Mouse (Mus musculus) hindbrain, embryonic 12.5 days (tissue): ENCODE measurements around the gene Gm10160. TPM values are rescaled to one million over a fixed set of nuclear protein-coding genes. Genes with fewer than 3 reads are reported as not detected.

Experiments
- ATAC-seq: fragments of 200-750 bp; cut with Nextera tagmentation; 2 replicates; pipeline ENCODE4 v1.8.0; 2017; ENCODE audit warnings: moderate TSS enrichment; ENCODE audit not compliant: low FRiP score
- H3K27ac ChIP-seq: fragments of 300-500 bp; sonication (generic); 2 replicates; pipeline ENCODE4 v1.5.1; 2016; ENCODE audit warnings: mild to moderate bottlenecking
- H3K27me3 ChIP-seq: fragments of 300-500 bp; sonication (generic); 2 replicates; pipeline ENCODE4 v1.6.1; 2016; ENCODE audit warnings: mild to moderate bottlenecking
- H3K36me3 ChIP-seq: fragments of 300-500 bp; sonication (generic); 2 replicates; pipeline ENCODE4 v1.6.1; 2016; ENCODE audit warnings: mild to moderate bottlenecking
- H3K4me1 ChIP-seq: fragments of 300-500 bp; sonication (generic); 2 replicates; pipeline ENCODE4 v1.6.1; 2016
- H3K4me2 ChIP-seq: fragments of 300-500 bp; sonication (generic); replicated peaks from 2 replicates; pipeline ENCODE4 v1.6.1; 2016; ENCODE audit warnings: mild to moderate bottlenecking
- H3K4me3 ChIP-seq: fragments of 300-500 bp; sonication (generic); 2 replicates; pipeline ENCODE4 v1.5.1; 2016; ENCODE audit warnings: mild to moderate bottlenecking
- H3K9ac ChIP-seq: fragments of 300-500 bp; sonication (generic); 2 replicates; pipeline ENCODE4 v1.6.1; 2016; ENCODE audit warnings: mild to moderate bottlenecking, moderate library complexity
- H3K9me3 ChIP-seq: fragments of 300-500 bp; sonication (generic); replicated peaks from 2 replicates; pipeline ENCODE4 v1.6.1; 2016; ENCODE audit warnings: mild to moderate bottlenecking
- WGBS: fragments of 180-500 bp; shearing (Covaris S2); methylation state at CpG from one replicate; pipeline ENCODE4 v1.1.7; 2016; 5-methylcytosine and 5-hydroxymethylcytosine counted together
- polyA plus RNA-seq: library from polyadenylated mRNA; unstranded; fragments of >200 nt; fragmentation: Nextera tagmentation; extraction: Ambion mirVana; gene quantifications from 2 replicates; pipeline ENCODE4 v1.2.1, GENCODE M21; 2016

Gm10160 gene
- polyA plus RNA-seq, 1 experiment from 2014 or later = not detected

DNA sequence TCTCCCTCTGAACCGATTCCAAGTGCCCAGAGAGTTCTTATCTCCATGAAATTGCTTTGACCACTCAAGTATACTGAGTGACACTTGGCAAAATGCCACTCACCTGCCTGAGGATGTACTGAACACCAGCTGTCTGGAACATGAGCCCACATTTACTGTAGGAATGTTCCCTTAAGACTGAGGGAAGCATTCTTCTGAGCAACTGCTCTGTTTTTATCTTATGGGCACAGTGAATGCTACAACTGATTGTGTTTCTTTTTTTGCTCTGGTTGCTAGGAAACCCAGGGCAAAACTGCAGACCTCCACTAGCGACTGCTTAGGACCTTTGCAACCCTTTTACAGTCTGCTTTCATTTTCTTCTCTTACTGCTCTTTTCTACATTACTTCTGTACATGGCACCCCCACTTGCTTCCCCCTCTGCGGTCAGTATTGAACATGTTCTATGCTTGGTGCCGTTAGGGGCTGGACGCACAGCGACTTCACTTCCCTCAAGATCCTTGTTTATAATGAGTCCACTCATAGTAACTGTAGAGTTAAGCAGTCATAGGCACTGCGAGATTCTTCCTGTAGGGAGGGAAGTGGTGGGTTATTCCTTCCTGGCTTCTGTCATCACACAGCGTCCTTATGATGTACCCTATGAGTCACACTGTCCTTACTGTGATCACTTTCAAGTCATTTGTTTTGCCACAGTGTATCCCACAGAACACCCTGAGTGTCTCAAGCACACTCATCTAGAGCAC, 856 bp downstream of the Gm10160 start:
- H3K9ac ChIP-seq = no peak overlapping the region
- no peak overlapping the region for H3K4me2 ChIP-seq
- H3K4me3 ChIP-seq = no peak overlapping the region
- H3K36me3 ChIP-seq = no peaks in the 10 kb centered on the region
- peaks cover 28% of the 10 kb centered on the region for H3K27me3 ChIP-seq
- H3K27ac ChIP-seq = no peak overlapping the region
- H3K9me3 ChIP-seq = no peaks in the 10 kb centered on the region
- peaks cover 16% of the 10 kb centered on the region for H3K4me1 ChIP-seq
- ATAC-seq = no peak
- 66% methylated on average over 8 of the region's 8 CpGs for WGBS

DNA sequence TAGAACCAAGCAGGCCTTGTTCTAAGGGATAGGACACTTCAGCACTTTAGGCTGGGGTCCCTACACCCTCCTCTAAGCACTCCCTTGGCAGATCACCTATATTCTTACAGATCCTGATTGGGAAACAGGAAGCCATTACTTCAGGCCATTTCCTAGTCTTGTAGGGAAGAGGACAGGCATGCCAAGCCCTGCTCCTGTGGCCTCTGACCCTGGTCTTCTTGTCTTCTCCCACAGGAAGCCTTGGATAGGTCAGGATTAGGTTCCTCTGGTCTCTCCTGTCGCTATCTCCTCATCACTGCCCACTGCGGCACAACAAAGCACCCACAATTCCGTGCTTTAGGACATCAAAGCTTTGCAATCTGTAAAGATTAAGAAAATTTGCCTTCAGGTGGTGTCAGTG, 3.9 kb downstream of the Gm10160 start:
- ATAC-seq = no peak
- no peak overlapping the region for H3K9ac ChIP-seq
- 0 out of 2 replicates have a peak, but pooled peaks cover under 1% of the 10 kb centered on the region for H3K27me3 ChIP-seq
- no peak overlapping the region for H3K4me2 ChIP-seq
- H3K4me1 ChIP-seq = peaks cover 6% of the 10 kb centered on the region; the same call in 1 of the 2 replicates
- 83% methylated on average over 3 of the region's 3 CpGs for WGBS
- H3K27ac ChIP-seq = no peak overlapping the region
- H3K4me3 ChIP-seq = no peak overlapping the region
- H3K36me3 ChIP-seq = no peaks in the 10 kb centered on the region
- H3K9me3 ChIP-seq = no peaks in the 10 kb centered on the region

DNA sequence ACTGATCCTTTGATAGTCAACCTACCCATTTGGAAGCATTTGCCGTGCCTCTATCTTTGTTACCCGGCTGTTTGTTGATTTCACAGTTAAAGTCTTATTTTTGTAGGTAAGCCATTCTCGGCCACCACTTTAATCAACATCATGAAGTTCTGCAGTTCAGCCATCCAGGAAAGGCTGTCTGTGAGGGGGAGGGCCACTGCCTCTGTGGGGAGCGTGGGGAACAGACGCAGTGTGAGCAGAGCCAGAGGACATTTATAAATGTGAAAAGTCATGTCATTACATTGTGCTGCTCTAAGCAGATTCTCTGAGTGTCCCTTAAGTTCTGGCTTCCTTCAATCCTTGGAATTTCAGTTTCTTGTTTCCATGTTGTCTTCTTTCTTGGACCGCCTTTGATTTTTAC, 5.4 kb downstream of the Gm10160 start:
- Histone ChIP-seq H3K27me3 (no peaks in the 10 kb centered on the region), H3K9me3 (no peaks in the 10 kb centered on the region)

DNA sequence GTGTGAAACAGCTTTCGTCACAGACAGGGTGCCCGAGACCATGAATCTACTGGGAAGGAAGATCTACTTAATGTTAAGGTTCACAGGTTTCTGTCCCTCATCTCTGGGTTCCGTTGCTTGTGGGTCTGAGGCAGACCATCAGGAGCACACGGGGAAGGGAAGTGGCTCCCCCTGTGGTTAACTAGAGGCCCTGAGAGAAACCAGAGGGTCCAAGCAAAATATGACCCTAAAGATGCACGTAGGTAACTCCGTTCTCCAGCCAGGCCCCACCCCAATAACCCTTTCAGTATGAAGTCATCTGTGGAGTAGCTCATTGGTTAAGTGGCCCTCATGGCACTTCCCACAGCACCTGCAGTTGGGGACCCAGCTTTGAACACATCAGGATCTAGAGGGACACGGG, 6.0 kb downstream of the Gm10160 start:
- no peak for ATAC-seq
- H3K9ac ChIP-seq = no peak overlapping the region
- peaks cover 4% of the 10 kb centered on the region; the same call in 1 of the 2 replicates for H3K4me1 ChIP-seq
- H3K27ac ChIP-seq = no peak overlapping the region
- H3K9me3 ChIP-seq = no peaks in the 10 kb centered on the region
- H3K27me3 ChIP-seq = no peaks in the 10 kb centered on the region
- no peak overlapping the region for H3K4me3 ChIP-seq
- H3K36me3 ChIP-seq = no peaks in the 10 kb centered on the region
- WGBS = 90% methylated on average over 7 of the region's 7 CpGs
- H3K4me2 ChIP-seq = no peak overlapping the region

More for the DNA sequence above, 5.4 kb downstream of the Gm10160 start:
- no peak overlapping the region for H3K27ac ChIP-seq
- 82% methylated on average over 6 of the region's 6 CpGs for WGBS
- no peak overlapping the region for H3K9ac ChIP-seq
- no peak overlapping the region for H3K4me3 ChIP-seq
- ATAC-seq = no peak
- no peak overlapping the region for H3K4me2 ChIP-seq
- H3K4me1 ChIP-seq = peaks cover 6% of the 10 kb centered on the region; the same call in 1 of the 2 replicates
- H3K36me3 ChIP-seq = no peaks in the 10 kb centered on the region

DNA sequence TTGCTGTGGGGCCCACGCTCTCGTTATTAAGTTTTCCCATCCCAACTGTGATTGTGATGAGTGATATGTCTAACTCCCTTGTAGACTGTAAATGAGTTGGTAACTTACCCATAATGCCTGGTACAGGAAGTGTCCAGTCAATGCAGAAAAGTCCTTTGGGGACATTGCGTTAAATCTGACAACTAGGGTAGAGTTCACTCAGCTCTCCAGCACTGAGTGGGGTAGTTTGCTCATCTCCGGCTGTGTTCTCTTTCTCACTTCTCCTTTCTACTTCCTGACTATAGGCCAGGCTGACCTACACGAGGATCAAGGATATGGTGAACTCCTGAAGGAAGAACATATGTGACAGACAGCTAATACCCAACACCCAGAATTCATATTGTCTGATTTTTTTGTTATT, 6.4 kb downstream of the Gm10160 start:
- Histone ChIP-seq H3K27me3 (no peaks in the 10 kb centered on the region), H3K4me3 (no peak overlapping the region), H3K9me3 (no peaks in the 10 kb centered on the region), H3K4me2 (no peak overlapping the region), H3K27ac (no peak overlapping the region), H3K4me1 (peaks cover under 1% of the 10 kb centered on the region; the same call in 1 of the 2 replicates), H3K9ac (no peak overlapping the region), H3K36me3 (no peaks in the 10 kb centered on the region)
- WGBS = 94% methylated on average over 5 of the region's 5 CpGs
- no peak for ATAC-seq

DNA sequence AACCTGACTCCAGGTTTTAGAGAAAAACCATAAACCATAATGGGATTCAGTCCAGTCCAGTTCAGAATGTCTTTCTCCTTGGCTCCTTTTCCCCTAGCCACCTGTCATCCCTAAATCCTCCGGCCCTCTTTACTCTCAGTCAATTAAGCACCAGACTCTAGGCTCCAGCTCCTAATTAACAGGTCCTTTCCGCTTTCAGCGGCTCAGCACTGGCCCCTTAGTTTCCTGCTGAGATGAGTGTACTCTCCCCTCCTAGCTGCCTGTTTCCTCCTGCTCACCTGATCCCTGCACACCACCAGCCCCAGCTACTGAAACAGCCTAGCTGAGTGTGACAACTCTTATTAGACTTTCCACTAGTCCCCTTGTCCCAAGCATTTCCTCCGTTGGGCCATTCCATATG, 7.8 kb downstream of the Gm10160 start:
- H3K36me3 ChIP-seq = no peaks in the 10 kb centered on the region
- no peak for ATAC-seq
- no peak overlapping the region for H3K27ac ChIP-seq
- H3K27me3 ChIP-seq = no peaks in the 10 kb centered on the region
- H3K4me3 ChIP-seq = no peak overlapping the region
- 41% methylated on average over 4 of the region's 4 CpGs for WGBS
- no peaks in the 10 kb centered on the region for H3K9me3 ChIP-seq
- no peaks in the 10 kb centered on the region for H3K4me1 ChIP-seq
- no peak overlapping the region for H3K9ac ChIP-seq
- no peak overlapping the region for H3K4me2 ChIP-seq

DNA sequence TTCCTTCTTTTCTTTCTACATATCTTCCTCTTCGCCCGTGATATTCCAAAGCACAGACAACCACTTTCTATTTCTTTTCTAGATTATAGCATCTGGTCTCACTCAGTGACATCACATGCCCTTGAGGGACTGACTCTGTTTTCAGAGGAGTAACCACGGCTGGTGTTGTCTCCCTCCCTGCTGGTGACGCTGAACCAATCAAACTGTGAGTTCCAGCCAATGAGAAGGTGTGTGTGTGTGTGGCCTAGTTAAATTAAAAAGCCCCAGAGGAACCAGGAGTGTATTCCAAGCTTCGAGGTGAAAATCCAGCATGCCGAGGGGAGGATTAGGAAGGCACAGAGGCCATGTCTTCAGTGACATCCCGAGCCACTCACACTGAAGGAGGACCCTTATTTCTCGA, 8.6 kb downstream of the Gm10160 start:
- 50% methylated on average over 8 of the region's 8 CpGs for WGBS
- Histone ChIP-seq H3K9me3 (no peaks in the 10 kb centered on the region), H3K4me3 (no peak overlapping the region), H3K4me1 (no peaks in the 10 kb centered on the region), H3K27ac (no peak overlapping the region), H3K36me3 (no peaks in the 10 kb centered on the region), H3K27me3 (no peaks in the 10 kb centered on the region), H3K4me2 (no peak overlapping the region), H3K9ac (no peak overlapping the region)
- ATAC-seq = no peak

DNA sequence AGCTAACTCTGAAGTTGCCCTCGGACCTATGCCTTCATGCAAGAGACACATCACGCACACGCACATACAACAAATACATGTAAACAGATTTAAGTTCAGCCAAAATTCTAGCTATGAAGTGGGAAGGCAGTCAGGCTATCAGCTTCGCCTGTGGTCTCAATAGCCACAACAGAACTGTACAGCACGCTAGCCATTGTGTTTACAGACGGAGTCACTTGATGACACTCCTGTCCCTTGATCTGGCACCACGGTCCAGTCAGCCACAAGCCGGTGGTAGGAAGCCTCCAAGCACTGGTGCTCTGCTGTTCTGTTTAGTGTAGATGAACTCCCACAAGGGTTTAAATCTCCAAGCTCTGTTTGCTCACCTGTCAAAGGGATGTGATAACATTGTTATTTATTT, 9.6 kb downstream of the Gm10160 start:
- Histone ChIP-seq H3K27me3 (no peaks in the 10 kb centered on the region), H3K27ac (no peak overlapping the region), H3K4me1 (no peaks in the 10 kb centered on the region), H3K4me3 (no peak overlapping the region), H3K9me3 (no peaks in the 10 kb centered on the region), H3K9ac (no peak overlapping the region), H3K36me3 (no peaks in the 10 kb centered on the region), H3K4me2 (no peak overlapping the region)
- WGBS = 76% methylated on average over 8 of the region's 8 CpGs
- no peak for ATAC-seq

DNA sequence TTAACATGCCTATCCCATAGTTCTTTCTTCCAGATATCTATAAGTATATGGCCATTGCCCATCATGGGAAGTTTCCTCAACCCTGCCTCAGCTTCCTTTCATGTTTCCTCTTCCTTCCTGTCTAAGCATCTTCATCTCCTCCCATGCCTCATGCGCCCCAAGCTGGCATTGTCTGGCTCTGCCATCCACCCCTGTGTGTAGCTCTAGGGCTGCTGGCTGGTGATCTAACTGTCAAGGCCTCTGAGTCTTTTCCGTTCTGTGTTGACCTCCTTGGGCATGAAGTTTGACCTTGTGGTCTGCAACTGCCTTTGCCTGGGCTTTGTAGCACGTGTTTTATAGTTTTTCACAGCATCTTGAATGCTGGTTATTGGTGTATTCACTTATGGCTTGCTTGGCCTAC, 10.3 kb downstream of the Gm10160 start:
- H3K4me1 ChIP-seq = 0 out of 2 replicates have a peak, but pooled peaks cover 5% of the 10 kb centered on the region
- H3K4me2 ChIP-seq = no peak overlapping the region
- no peaks in the 10 kb centered on the region for H3K9me3 ChIP-seq
- ATAC-seq = no peak
- H3K27ac ChIP-seq = no peak overlapping the region
- H3K4me3 ChIP-seq = no peak overlapping the region
- no peaks in the 10 kb centered on the region for H3K36me3 ChIP-seq
- 88% methylated on average over 3 of the region's 3 CpGs for WGBS
- no peaks in the 10 kb centered on the region for H3K27me3 ChIP-seq
- no peak overlapping the region for H3K9ac ChIP-seq

DNA sequence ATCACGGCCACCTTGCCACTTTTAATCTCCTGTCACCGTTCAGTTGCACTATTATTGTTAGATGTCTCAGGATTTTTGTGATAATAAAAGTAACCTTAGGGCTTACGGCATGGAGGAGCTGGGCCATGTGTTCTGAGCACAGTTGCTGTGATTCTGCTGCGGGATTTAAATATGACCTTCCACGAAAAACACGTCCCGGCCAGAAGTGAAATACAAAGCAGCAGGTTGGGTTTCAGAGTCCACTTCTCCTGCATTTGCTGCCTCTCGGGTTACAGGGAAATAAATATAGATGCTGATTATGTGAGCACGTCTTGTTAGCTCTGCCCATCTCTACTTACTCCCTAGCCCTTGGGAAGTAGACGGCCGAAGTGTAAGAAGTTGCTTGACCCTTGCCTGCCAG, 10.8 kb downstream of the Gm10160 start:
- no peak overlapping the region for H3K4me3 ChIP-seq
- H3K27ac ChIP-seq = no peak overlapping the region
- H3K36me3 ChIP-seq = no peaks in the 10 kb centered on the region
- 88% methylated on average over 11 of the region's 11 CpGs for whole genome bisulfite sequencing
- no peak overlapping the region for H3K9ac ChIP-seq
- H3K9me3 ChIP-seq = no peaks in the 10 kb centered on the region
- 0 out of 2 replicates have a peak, but pooled peaks cover 5% of the 10 kb centered on the region for H3K4me1 ChIP-seq
- no peaks in the 10 kb centered on the region for H3K27me3 ChIP-seq
- ATAC-seq = no peak
- no peak overlapping the region for H3K4me2 ChIP-seq

DNA sequence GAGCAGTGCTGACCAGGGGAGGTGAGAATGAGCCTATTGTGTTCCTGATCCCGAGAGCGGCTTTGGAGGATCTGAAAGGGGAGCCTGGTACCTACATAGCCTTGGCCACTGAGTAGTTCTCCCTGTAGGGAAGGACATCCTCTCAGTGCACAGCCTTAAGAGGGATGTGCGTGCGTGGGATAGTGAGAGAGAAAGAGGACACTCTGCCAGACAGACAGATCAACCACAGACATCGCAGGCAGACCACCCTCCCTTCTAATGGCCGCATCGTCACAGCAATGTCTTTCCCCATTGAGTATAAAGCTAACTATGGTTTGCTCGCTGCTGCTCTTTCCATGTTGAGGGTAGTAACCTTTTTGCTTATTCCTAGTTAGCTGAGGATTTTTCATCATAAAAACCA, 11.7 kb downstream of the Gm10160 start:
- 74% methylated on average over 8 of the region's 8 CpGs for WGBS
- H3K27me3 ChIP-seq = no peaks in the 10 kb centered on the region
- H3K36me3 ChIP-seq = no peaks in the 10 kb centered on the region
- H3K9me3 ChIP-seq = no peaks in the 10 kb centered on the region
- ATAC-seq = no peak
- H3K4me3 ChIP-seq = no peak overlapping the region
- 0 out of 2 replicates have a peak, but pooled peaks cover 5% of the 10 kb centered on the region for H3K4me1 ChIP-seq
- H3K9ac ChIP-seq = no peak overlapping the region
- H3K4me2 ChIP-seq = no peak overlapping the region
- H3K27ac ChIP-seq = no peak overlapping the region

DNA sequence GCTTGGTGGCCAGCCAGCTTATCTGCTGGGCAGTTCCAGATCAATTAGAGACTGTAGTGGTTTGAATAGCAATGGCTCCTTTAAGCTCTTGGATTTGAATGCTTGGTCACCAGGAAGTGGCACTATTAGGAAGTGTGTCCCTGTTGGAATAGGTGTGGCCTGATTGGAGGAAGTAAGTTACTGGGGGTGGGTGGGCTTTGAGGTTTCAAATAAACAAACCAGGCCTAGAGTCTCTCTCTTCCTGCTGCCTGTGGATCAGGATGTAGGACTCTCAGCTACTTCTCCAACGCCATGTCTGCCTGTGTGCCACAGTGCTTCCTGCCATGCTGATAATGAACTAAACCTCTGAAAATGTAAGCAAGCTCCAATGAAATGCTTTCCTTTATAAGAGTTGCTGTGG, 12.6 kb downstream of the Gm10160 start:
- 80% methylated on average over 1 of the region's 1 CpGs for WGBS
- Histone ChIP-seq H3K36me3 (no peaks in the 10 kb centered on the region), H3K4me2 (no peak overlapping the region), H3K9ac (no peak overlapping the region), H3K27ac (no peak overlapping the region), H3K9me3 (no peaks in the 10 kb centered on the region), H3K4me1 (0 out of 2 replicates have a peak, but pooled peaks cover 5% of the 10 kb centered on the region), H3K27me3 (no peaks in the 10 kb centered on the region), H3K4me3 (no peak overlapping the region)
- ATAC-seq = no peak

DNA sequence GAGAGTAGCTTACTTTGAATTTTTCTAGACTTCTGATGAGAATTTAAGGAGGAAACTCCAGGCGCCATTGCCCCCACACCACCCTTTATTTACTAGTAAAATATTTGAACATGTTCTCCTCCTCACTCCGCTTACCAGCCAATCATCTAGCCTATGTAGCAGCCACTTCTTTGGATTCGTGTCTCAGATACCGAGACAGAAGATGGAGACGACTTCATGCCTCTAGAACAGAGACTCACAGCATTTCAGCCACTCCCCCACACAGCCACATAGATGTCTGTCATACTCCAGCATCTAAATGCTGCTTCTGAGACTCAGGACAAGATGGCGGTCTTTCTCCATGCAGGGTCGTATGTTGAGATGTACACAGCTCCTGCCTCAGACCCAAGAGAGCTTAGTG, 13.5 kb downstream of the Gm10160 start:
- H3K27me3 ChIP-seq = no peaks in the 10 kb centered on the region
- H3K4me1 ChIP-seq = 0 out of 2 replicates have a peak, but pooled peaks cover 5% of the 10 kb centered on the region
- ATAC-seq = no peak
- H3K4me2 ChIP-seq = no peak overlapping the region
- H3K9me3 ChIP-seq = no peaks in the 10 kb centered on the region
- H3K36me3 ChIP-seq = no peaks in the 10 kb centered on the region
- H3K27ac ChIP-seq = no peak overlapping the region
- H3K4me3 ChIP-seq = no peak overlapping the region
- 91% methylated on average over 7 of the region's 7 CpGs for WGBS
- no peak overlapping the region for H3K9ac ChIP-seq
